ENCODE assay signal across 8 mouse cellular contexts in genomic region chr17:24752415-24753394, GRCm38 (mm10). TPM values are rescaled to one million over a fixed set of nuclear protein-coding genes. Genes with fewer than 3 reads are reported as not detected.
DNase-seq lines count a peak whose midpoint lies in the region; ATAC-seq and TF ChIP-seq lines count a peak whose summit lies in the region.

TSS of gene Hs3st6 (plus strand) at chr17:24752988.

- H3K4me2 ChIP-seq in forebrain, embryonic 11.5 days (ENCODE audit: low read depth, low read length, severe bottlenecking), result peak within 1 kb of the TSS; percentile 96
- H3K4me2 ChIP-seq in neural tube, embryonic 11.5 days (ENCODE audit: low read depth), result peak within 1 kb of the TSS; percentile 96

- DNase-seq in adrenal gland, adult 18-20 months (ENCODE audit: low spot score in 2 of 2), result peak; percentile 36 to 50
- DNase-seq in adrenal gland, adult 8-10 months, result no peak
- no peak for DNase-seq in ES-E14 (ENCODE audit: low read depth, low spot score)
- peak; percentile 81 for DNase-seq in forebrain, embryonic 11.5 days (ENCODE audit: low spot score)
- peak; percentile 81 for DNase-seq in limb, embryonic 10.5 days (ENCODE audit: low spot score)
- DNase-seq in neural tube, embryonic 11.5 days (ENCODE audit: low spot score), result peak; percentile 59
- no peak for DNase-seq in frontal cortex, postnatal 36 days (ENCODE audit: low spot score in 2 of 2)
- DNase-seq in right cerebral cortex, postnatal 36 days (ENCODE audit: low spot score in 2 of 2), result no peak

- H3K9ac ChIP-seq in ES-E14 (ENCODE audit: insufficient read depth, low read depth, low read length, poor library complexity, severe bottlenecking), result peak within 1 kb of the TSS; percentile 58
- peak within 1 kb of the TSS; percentile 47 for H3K9ac ChIP-seq in forebrain, embryonic 11.5 days (ENCODE audit: low read length)
- H3K9ac ChIP-seq in neural tube, embryonic 11.5 days (ENCODE audit: low read length), result peak within 1 kb of the TSS; percentile 35

- no peak within 1 kb of the TSS for H3K27ac ChIP-seq in ES-E14 (ENCODE audit: insufficient read depth, low read depth, low read length, poor library complexity, severe bottlenecking)
- H3K27ac ChIP-seq in forebrain, embryonic 11.5 days (ENCODE audit: low read depth, low read length), result no peak within 1 kb of the TSS
- H3K27ac ChIP-seq in limb, embryonic 10.5 days, result peak within 1 kb of the TSS; percentile 27
- no peak within 1 kb of the TSS for H3K27ac ChIP-seq in neural tube, embryonic 11.5 days (ENCODE audit: low read depth, low read length)

- H3K4me1 ChIP-seq in ES-E14 (ENCODE audit: control insufficient read depth in 2 of 2, insufficient read depth in 2 of 2, low read length in 2 of 2, poor library complexity in 1 of 2), result peaks cover 2 to 11% of the 10 kb centered on the region in 2 experiments; a peak in 3 of 4 replicates
- peaks cover 12% of the 10 kb centered on the region for H3K4me1 ChIP-seq in forebrain, embryonic 11.5 days (replicated peaks; ENCODE audit: control insufficient read depth, insufficient read depth, low read length)
- peaks cover 44% of the 10 kb centered on the region for H3K4me1 ChIP-seq in limb, embryonic 10.5 days
- H3K4me1 ChIP-seq in neural tube, embryonic 11.5 days (ENCODE audit: control insufficient read depth, insufficient read depth, low read length), result peaks cover 10% of the 10 kb centered on the region

- peak within 1 kb of the TSS; percentile 73 to 86 for H3K4me3 ChIP-seq in ES-E14 (ENCODE audit: insufficient read depth in 1 of 2, low read depth in 1 of 2, low read length in 2 of 2, poor library complexity in 1 of 2, severe bottlenecking in 1 of 2)
- peak within 1 kb of the TSS; percentile 46 for H3K4me3 ChIP-seq in forebrain, embryonic 11.5 days (ENCODE audit: low read depth, low read length)
- peak within 1 kb of the TSS; percentile 69 for H3K4me3 ChIP-seq in limb, embryonic 10.5 days
- peak within 1 kb of the TSS; percentile 44 for H3K4me3 ChIP-seq in neural tube, embryonic 11.5 days (ENCODE audit: low read depth, low read length)

- peak; percentile 83 for ATAC-seq in forebrain, embryonic 11.5 days (replicated peaks; ENCODE audit: low FRiP score)
- peak; percentile 63 for ATAC-seq in neural tube, embryonic 11.5 days (ENCODE audit: insufficient read depth, low FRiP score, low TSS enrichment)

- under 1% methylated on average over 62 of the region's 82 CpGs for WGBS in forebrain, embryonic 11.5 days
- under 1% methylated on average over 80 of the region's 82 CpGs for WGBS in limb, embryonic 10.5 days
- WGBS in neural tube, embryonic 11.5 days, result under 1% methylated on average over 56 of the region's 82 CpGs

- H3K36me3 ChIP-seq in ES-E14 (ENCODE audit: control insufficient read depth, insufficient read depth, low read length, poor library complexity, severe bottlenecking), result no peaks in the 10 kb centered on the region
- no peaks in the 10 kb centered on the region for H3K36me3 ChIP-seq in forebrain, embryonic 11.5 days (ENCODE audit: control insufficient read depth, insufficient read depth, low read length)
- peaks cover 1% of the 10 kb centered on the region; the same call in 1 of the 2 replicates for H3K36me3 ChIP-seq in limb, embryonic 10.5 days
- no peaks in the 10 kb centered on the region for H3K36me3 ChIP-seq in neural tube, embryonic 11.5 days (ENCODE audit: control insufficient read depth, insufficient read depth, low read length)

- in situ Hi-C loops in ES-E14 (cut with MboI; ENCODE audit: low sequenced_read_pairs in 2 of 2, unreplicated experiment in 2 of 2), result no loop called here

- H3K9me3 ChIP-seq in ES-E14 (ENCODE audit: control insufficient read depth, insufficient read depth, low read depth, low read length), result no peaks in the 10 kb centered on the region
- H3K9me3 ChIP-seq in forebrain, embryonic 11.5 days (ENCODE audit: control insufficient read depth, low read length), result no peaks in the 10 kb centered on the region
- H3K9me3 ChIP-seq in limb, embryonic 10.5 days (replicated peaks), result no peaks in the 10 kb centered on the region
- no peaks in the 10 kb centered on the region for H3K9me3 ChIP-seq in neural tube, embryonic 11.5 days (ENCODE audit: control insufficient read depth, low read length)

- H3K27me3 ChIP-seq in forebrain, embryonic 11.5 days (ENCODE audit: control insufficient read depth, insufficient read depth, low read length), result peaks cover 51% of the 10 kb centered on the region
- peaks cover 78% of the 10 kb centered on the region for H3K27me3 ChIP-seq in limb, embryonic 10.5 days (ENCODE audit: low read depth, poor library complexity, severe bottlenecking)
- H3K27me3 ChIP-seq in neural tube, embryonic 11.5 days (ENCODE audit: control insufficient read depth, insufficient read depth, low read length), result peaks cover 51% of the 10 kb centered on the region

TF ChIP-seq in ES-E14, 5 proteins besides CTCF, POLR2A, EP300 and RAD21:
- TF ChIP-seq HCFC1 (IDR thresholded peaks at IDR 0.05; ENCODE audit: borderline replicate concordance, insufficient read depth, low read length) (no peak), CHD2 (IDR thresholded peaks at IDR 0.05; ENCODE audit: low read depth, low read length) (no peak), ZC3H11A (IDR thresholded peaks at IDR 0.05; ENCODE audit: borderline replicate concordance, low read depth, low read length) (no peak), MAFK (IDR thresholded peaks at IDR 0.05; ENCODE audit: insufficient read depth, low read depth, low read length) (no peak), ZNF384 (IDR thresholded peaks at IDR 0.05; ENCODE audit: low read depth, low read length) (no peak)

RNA-seq across cellular contexts. Expression of gene Hs3st6, which starts in this region (rescaled TPM):
- 1 to 10 TPM; 2.2 to 2.3 TPM for total RNA-seq in adrenal gland, adult 18-20 months (2021)
- total RNA-seq in adrenal gland, adult 8-10 months (2022), result 1 to 10 TPM; 1.7 to 2.8 (median 2.4) TPM
- 1.6 and 2.3 TPM in 2 replicates for total RNA-seq in ES-E14 (2012; rRNA removed)
- polyA plus RNA-seq in forebrain, embryonic 11.5 days (2014; fragmentation: Nextera tagmentation; extraction: Ambion mirVana), result 0.21 and 0.51 TPM in 2 replicates
- polyA plus RNA-seq in limb, embryonic 10.5 days (2016; fragmentation: Nextera tagmentation; extraction: Ambion mirVana), result 3.2 and 4.2 TPM in 2 replicates
- polyA plus RNA-seq in neural tube, embryonic 11.5 days (2014; fragmentation: Nextera tagmentation; extraction: Ambion mirVana), result 0.38 and 0.81 TPM in 2 replicates

Comparison
In these comparisons a context has a peak if more than half of its experiments do, and no peak if none do; other contexts are left out.
1. DNase-seq: peak in adrenal gland, adult 18-20 months (2 of 2) and limb, embryonic 10.5 days (single experiment); none in adrenal gland, adult 8-10 months (single experiment), ES-E14 (single experiment), frontal cortex, postnatal 36 days (0 of 2) and right cerebral cortex, postnatal 36 days (0 of 2).
2. Peak in DNase-seq, ATAC-seq, H3K4me3 ChIP-seq, H3K9ac ChIP-seq and H3K4me2 ChIP-seq in forebrain, embryonic 11.5 days; RNA of the gene not detected or under 1 TPM.
3. Peak in DNase-seq, ATAC-seq, H3K4me3 ChIP-seq, H3K9ac ChIP-seq and H3K4me2 ChIP-seq in neural tube, embryonic 11.5 days; RNA of the gene not detected or under 1 TPM.
4. Peak in every context shown above with its lines, with median percentiles within 50 percentile points of each other: H3K4me3 ChIP-seq and H3K9ac ChIP-seq.